Mouse (Mus musculus) ES-E14 (cell line): ENCODE data around the gene Fance.

Experiments used
- CHD2 ChIP-seq: IDR thresholded peaks from 2 replicates; pipeline ENCODE4 v1.6.1; 2014; ENCODE audit warnings: mild to moderate bottlenecking, low read depth, low read length, inconsistent platforms
- HCFC1 ChIP-seq: IDR thresholded peaks from 2 replicates; pipeline ENCODE4 v1.6.1; 2012; ENCODE audit warnings: low read length, inconsistent platforms, borderline replicate concordance; ENCODE audit not compliant: insufficient read depth
- MAFK ChIP-seq: IDR thresholded peaks from 2 replicates; pipeline ENCODE4 v1.6.1; 2014; ENCODE audit warnings: mild to moderate bottlenecking, low read depth, low read length, inconsistent platforms; ENCODE audit not compliant: insufficient read depth
- ZC3H11A ChIP-seq: IDR thresholded peaks from 2 replicates; pipeline ENCODE4 v1.6.1; 2012; ENCODE audit warnings: low read depth, mild to moderate bottlenecking, inconsistent platforms, low read length, borderline replicate concordance
- ZNF384 ChIP-seq: IDR thresholded peaks from 2 replicates; pipeline ENCODE4 v1.6.1; 2012; ENCODE audit warnings: low read depth, low read length, inconsistent platforms

DNA sequence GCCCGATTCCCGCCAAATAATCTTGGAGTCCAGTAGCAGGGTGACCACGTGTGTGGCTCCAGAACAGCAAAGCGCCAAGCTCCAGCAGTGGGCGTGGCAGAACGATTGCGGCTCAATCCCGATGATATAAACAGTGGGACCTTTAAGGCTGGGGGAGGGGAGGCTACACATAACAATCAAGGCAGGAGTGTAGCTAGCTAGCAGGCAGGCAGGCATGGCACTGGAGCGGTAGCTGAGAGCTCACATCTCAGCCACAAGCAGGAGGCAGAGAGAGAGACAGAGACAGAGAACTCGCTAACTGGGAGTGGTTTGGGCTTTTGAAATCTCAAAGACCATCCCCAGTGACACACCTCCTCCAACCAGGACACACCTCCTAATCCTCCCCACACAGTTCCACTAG, 8.1 kb upstream of the Fance start:
- TF ChIP-seq HCFC1, result no peak
- no peak for TF ChIP-seq ZNF384
- no peak for TF ChIP-seq MAFK
- TF ChIP-seq CHD2, result no peak
- TF ChIP-seq ZC3H11A, result no peak
